Mouse (Mus musculus): Measurements from ENCODE around the gene Hist1h1t.

Hist1h1t gene

DNA sequence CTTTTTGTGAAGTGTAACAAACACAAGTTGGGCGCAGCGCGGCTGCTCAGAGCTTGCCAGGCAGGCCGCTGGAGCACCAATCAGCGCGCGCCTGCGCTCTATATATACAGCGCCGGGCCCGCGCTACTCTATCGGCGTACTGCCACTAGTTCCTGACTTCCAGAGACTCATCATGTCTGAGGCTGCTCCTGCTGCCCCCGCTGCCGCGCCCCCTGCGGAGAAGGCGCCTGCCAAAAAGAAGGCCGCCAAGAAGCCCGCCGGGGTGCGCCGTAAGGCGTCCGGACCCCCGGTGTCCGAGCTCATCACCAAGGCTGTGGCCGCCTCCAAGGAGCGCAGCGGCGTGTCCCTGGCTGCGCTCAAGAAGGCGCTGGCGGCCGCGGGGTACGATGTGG is 43.1 kb downstream of the Hist1h1t start, which contains the start of gene Hist1h1c:
Gene Hist1h1c (plus strand): TSS at position 132 of the 392 bp plus-strand sequence.
- DNase-seq: peak; percentile 91

DNA sequence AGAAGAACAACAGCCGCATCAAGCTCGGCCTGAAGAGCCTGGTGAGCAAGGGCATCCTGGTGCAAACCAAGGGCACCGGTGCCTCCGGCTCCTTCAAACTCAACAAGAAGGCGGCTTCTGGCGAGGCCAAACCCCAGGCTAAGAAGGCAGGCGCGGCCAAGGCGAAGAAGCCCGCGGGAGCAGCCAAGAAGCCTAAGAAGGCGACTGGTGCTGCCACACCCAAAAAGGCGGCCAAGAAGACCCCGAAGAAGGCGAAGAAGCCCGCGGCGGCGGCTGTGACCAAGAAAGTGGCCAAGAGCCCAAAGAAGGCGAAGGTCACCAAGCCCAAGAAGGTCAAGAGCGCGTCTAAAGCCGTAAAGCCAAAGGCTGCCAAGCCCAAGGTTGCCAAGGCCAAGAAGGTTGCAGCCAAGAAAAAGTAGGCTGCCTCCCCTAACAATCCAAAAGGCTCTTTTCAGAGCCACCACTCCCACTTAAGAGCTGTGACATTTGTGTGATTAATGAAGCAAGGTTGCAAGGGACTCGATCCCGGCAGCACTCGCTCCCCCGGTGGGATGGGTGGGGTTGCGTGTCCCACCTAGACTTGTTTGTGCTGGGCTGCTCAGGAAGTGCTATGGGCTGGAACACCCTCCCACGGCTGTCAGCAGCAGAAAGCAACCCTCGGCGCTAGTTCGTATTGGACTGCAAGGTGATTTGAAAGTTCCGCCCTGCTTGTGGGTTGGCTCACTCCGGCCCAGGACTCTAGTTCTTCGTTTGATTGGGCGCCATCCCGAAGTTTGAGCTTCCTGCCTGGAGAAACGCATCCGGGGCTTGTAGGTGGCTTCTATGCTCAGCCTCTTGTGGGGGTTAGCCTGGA is 43.7 kb downstream of the Hist1h1t start:
- DNase-seq: peak; percentile 92

DNA sequence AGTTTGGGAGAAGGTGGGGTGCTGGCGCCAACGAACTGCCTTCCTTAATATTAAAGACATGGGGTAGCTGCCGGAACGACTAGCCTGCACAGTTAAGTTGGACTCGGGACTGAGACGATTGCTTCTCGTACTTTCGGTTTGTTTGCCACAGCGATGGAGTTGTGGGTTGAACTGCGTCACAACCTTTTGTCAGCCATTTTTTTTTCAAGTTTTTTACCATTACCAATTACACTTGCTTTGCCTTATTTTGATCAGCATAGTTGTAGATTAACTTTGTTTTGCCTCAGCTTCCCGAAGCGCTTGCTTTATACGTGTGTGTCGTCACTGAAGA is 44.3 kb downstream of the Hist1h1t start:
- no peak for DNase-seq

DNA sequence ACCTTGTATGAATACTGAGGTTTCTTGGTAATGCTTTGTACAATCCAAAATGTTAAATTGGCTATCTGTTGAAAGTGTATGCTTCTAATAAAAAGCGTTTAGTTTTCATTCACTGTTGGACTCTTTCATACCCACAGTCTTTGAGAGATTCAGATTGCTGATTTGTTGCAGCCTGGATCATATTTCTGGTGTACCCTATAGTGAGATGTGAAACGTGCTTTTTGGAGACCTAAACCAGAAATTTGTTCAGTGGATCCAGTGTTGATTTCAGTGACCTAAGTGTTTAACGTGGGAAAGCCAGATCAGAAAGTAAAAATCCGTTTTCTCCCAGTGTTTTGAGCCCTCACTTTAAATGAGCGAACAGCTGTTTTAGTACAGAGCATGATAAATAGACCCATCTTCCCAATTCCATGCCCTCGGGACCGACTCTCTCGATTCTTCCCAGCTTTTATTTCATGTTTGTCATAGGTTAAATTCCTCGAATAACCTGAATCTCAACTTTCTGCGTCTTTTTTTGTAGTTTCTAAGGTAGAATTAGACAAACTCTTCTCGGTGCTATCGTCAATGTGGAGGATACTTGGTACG is 44.7 kb downstream of the Hist1h1t start:
- DNase-seq: no peak

DNA sequence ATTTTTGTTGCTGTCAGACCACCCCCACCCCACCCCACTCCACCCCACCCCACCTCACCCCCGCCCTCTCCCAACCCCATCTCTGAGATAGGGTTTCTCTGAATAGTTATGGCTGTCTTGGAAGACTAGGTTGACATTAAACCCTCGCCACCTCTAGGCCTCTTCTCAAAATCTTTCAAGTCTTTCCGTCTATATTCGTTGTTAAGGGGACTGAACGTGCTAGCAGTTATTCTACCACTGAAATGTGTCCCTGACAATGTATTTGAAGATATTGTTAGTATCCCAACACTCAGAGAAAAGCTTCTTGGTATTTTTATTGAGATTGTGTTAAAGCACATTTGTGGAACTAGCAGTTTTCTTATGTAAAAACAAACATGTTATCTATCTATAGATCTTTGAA is 45.3 kb downstream of the Hist1h1t start:
- no peak for DNase-seq

DNA sequence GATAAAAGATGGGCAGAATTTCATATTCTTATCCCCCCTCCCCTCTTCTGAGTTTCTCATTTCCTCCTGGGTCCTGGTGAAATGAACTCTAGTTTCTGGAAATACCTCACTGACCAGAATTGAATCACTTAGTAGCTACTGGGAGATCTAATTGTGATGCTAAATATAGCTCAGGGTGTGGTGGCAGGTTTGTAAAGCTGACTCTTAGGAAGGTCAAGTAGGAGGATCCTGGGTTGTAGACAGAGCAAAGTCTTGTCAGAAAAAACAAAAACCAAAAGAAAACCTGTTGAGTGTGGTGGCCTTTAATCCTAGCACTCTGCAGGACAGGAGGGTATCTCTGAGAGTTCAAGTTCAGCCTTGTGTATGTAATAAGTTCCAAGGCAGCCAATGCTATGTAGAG is 46.4 kb downstream of the Hist1h1t start:
- DNase-seq: no peak

DNA sequence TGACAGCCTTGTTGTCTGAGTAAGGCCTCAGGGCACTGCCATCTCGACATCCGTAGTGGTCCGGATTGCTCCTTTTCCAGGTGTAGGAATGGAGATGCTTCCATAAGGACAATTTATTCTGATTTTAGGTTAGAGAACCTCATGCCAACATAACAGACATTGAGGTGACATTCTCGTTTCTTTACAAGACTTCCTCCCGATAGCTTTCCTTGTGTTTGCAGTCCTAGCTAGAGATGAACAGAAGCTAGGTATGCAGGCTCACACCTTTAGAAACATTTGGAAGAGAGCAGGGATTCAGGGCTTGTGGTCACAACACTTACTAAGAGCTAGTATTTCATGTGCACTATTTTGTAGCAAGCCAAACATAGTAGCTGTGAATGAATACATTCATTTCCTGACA is 47.6 kb downstream of the Hist1h1t start:
- DNase-seq: no peak

DNA sequence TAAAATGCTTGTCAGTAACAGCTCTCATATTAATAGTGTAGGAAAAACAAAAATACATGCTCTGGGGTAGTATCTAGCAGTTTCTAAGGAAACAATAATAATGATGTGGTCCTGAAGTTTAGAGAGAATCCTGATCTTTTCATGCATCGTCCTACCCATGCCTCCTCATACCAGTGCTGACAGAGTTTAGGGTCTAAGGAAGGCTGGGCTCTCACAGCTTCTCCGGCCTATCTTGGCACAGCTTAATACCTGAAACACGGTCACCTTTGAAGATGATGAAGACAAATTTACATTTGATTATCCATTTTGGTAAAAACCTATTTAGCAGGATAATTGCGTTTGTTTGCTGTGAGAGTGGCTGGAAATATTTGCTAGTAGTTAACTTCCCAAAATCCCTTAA is 48.3 kb downstream of the Hist1h1t start:
- DNase-seq: no peak

DNA sequence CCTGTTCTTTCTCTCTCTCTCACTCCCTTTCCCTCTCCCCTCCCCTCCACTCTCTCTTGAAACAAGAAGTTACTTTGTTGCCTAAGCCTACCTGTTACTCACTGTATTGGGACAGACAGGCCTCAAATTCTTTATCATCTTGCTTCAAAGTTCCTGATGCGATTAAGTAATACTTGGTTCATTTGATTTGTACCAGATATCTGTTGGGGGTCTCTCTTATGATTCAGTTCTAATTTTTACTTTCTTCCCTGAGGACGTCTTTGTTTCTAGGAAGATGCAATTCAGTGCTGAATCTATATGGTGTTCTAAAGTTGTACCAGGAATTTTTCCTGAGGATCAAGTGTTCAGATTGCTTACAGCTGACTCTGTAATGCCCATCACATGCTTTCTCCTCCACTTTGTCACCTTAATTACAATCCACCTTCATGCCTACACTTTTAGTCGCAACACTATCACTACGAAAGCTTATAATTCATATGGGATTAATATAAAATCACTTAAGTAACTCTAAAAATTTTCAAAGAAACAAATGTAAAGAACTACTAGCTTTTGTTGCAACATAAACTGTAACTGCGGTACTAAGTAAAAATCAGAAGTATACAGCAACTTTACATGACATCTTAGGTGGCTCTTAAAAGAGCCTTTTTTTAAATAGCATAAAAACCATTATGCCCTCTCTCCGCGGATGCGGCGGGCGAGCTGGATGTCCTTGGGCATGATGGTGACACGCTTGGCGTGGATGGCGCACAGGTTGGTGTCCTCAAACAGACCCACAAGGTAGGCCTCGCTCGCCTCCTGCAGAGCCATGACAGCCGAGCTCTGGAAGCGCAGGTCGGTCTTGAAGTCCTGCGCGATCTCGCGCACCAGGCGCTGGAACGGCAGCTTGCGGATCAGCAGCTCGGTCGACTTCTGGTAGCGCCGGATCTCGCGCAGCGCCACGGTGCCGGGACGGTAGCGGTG is 49.1 kb downstream of the Hist1h1t start:
- no peak for DNase-seq

DNA sequence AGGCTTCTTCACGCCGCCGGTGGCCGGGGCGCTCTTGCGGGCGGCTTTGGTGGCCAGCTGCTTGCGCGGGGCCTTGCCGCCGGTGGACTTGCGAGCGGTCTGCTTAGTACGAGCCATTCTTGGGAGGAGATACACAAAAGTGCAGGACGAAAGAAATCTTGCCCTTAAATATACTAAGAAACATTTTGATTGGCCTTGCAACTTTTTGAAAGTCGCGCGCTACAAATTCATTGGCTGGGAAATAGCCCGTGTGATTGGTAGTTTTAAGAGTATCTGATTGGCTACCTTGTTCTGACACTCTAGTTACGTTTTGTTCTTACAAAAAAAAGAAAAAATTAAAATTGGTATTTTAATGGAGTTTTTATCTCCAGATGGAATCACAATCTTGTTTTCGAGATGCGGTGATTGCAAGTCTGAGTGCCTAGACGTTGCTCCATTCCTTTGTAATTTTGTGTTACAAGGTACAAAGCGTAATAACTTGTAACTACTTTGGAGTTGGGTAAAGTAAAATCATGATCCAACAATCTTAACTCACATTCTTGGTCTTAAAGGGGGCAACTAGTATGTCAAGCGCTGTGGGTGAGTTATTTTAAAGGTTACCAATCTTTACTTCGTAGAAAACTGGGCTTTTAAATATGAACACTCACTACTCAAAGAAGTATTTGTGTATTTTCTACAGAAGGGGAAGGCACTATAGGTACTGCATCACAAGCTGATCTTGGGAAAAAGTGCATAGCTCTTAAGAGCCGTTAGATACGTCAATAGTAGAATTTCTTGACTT is 50.0 kb downstream of the Hist1h1t start, which contains the start of gene Hist1h3c:
Gene Hist1h3c (minus strand): TSS at position 222 of the 781 bp plus-strand sequence.
- DNase-seq: peak; percentile 88

Data from lung, postnatal 14 days (tissue).